Mouse (Mus musculus): Measurements from ENCODE around the gene Tuba4a.

The Tuba4a gene

DNA sequence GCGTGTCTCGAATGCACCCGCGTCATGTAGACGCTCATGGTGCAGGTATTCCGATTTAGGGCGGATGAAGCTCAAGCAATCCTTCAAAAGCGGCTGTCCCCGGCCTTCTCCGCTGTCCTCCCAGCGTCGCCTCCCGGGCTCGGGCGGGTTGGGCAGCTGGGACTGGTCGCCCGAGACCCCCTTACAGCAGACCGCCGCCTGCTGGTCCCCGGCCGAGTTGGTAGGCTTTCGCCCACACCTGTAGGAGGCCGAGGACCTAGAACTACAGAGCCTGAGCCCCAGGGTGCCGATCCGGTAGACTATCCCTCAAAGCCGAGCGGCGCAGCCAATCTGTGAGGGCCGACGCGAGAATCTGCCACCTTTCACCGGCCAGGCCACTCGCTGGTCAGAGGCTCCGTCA is at the start of gene Tuba4a:
Gene Tuba4a (minus strand): TSS at position 335 of the 400 bp plus-strand sequence.
- DNase-seq (ENCODE audit: low read depth), result no peak

GRCm38 (mm10) chr1:75264091-75264880 is 44.6 kb upstream of the Tuba4a start, which contains the start of gene Ptprn:
Gene Ptprn, minus strand, starts transcription at chr1:75264502.
- DNase-seq (ENCODE audit: low read depth), result no peak

- peak; percentile 61 for DNase-seq (ENCODE audit: low read depth)
Measured at GRCm38 (mm10) chr1:75262969-75263951, 43.6 kb upstream of the Tuba4a start.

GRCm38 (mm10) chr1:75261278-75261677 is 41.6 kb upstream of the Tuba4a start:
- DNase-seq (ENCODE audit: low read depth), result no peak

DNA sequence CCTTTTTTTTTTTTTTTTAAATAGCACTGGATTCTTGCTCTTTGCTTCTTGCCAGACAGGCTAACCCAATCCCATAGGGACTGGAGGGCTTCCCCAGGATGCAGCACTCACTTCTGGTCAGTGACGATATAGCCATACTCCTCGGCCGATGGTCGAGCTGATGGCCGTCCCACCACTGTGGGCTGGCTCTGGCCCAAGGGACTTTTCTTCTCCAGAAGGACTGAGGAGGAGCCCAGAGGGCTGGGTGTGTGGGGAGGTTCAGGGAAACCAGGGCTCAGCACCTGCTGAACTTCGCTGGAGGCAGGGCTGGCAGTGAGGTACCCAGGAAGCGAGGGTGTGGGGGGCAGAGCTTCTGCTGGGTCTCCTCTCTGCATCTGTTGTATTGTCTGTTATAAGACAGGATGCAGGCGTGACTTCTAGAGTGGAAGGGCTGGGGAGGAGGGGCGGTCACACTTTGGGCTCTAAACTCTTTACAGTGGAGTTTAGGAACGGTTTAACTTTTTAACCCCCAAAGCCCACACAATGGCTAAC is 35.9 kb upstream of the Tuba4a start:
- peak; percentile 10 for DNase-seq (ENCODE audit: low read depth)

- DNase-seq (ENCODE audit: low read depth), result no peak
Measured at GRCm38 (mm10) chr1:75254625-75255013, 35.0 kb upstream of the Tuba4a start.

DNA sequence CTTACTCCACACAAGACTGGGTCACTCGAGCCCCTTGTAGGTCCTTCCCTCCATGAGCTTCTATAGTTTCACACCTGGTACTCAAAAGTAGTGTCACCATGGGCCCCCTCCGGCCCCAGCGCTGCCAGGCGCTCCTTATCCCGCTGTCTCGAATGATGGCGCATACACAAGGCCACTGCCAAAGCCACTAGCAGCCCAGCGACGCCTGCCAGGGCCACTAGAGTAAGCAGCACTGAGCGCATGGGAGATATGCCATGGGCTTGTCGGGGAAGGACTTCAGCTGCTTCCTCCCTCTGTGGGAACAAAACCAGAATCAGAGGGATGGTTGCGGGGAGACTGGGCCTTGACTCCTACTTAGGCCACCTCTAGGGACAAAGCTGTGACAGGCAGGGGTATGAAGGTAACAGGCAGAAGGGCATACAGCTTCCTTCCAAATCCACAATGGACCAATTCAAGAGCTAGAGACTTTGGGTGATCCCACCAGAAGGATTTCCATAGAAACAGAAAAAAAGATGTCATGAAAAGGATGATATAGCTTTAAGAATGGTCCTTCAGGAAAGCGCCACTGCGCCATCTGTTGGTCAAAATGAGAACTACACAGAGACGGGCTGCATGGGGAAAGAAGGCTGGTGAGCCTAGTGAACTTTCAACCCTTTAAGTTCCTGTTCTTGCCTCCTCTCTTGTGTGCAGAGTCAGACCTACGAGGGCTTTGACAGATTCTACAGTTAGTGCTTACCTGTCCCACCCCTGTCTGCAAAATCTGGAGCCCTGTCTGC is 34.4 kb upstream of the Tuba4a start:
- peak; percentile 92 for DNase-seq (ENCODE audit: low read depth)

GRCm38 (mm10) chr1:75253029-75253428 is 33.4 kb upstream of the Tuba4a start:
- peak; percentile 30 for DNase-seq (ENCODE audit: low read depth)

- DNase-seq (ENCODE audit: low read depth), result peak; percentile 17
Measured at GRCm38 (mm10) chr1:75252308-75252707, 32.6 kb upstream of the Tuba4a start.

DNA sequence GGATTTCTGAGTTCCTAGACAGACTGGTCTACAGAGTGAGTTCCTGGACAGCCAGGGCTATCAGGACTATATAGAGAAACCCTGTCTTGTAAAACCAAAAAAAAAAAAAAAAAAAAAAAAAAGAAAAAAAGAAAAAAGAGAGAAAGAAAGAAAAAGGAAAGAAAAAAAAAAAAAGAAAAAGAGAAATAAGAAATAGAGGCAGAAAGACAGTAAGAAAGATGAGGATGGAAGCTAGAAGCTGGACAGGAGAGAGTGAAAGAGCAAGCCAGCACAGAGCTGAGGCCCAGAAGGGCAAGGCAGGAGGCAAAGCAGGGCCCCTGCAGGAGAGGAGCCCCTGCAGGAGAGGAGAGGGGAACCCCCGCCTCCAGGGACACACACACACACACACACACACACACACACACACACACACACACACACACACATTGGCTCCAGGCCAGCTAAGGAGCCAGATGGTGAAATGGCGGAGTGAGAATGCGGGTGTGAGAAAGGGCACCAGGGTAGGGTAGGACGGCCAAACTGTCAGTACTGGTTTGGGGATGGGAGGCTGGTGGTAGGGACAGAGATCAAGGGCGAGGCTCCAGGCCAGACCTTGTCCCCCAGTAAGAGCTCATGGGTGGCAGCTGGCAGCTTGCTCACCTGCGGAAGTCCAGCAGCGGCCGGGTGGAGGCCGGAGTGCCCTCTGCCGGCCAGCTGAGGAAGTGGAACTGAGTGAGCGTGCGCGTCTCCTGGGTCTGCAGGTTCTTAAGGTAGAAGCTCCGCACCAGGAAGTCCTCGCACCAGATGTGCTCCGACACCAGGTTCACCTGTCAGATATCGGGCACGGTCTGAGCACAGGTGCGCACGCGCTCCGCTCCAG is 31.7 kb upstream of the Tuba4a start:
- peak; percentile 94 for DNase-seq (ENCODE audit: low read depth)

DNA sequence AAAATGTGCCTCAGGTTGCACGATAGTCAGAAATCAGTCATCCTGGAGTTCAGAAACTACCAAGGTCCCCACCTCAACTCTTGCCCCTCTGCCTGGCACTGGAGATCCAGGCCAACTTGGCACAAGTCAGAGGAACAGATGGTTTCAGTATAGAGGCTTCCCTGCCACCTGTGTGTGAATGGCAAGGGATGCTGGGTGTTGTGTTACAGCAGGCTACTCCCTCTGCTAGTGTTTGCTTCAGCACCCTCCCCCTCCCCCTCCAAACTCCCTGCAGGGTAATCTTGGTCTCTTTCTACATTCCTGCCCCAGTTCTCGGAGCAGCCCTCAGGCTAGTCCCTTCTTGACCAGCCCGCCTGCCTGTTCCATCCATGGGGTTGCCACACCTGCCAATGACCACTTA is 30.8 kb upstream of the Tuba4a start:
- DNase-seq (ENCODE audit: low read depth), result no peak

- peak; percentile 75 for DNase-seq (ENCODE audit: low read depth)
Measured at GRCm38 (mm10) chr1:75248041-75248772, 28.5 kb upstream of the Tuba4a start.

DNA sequence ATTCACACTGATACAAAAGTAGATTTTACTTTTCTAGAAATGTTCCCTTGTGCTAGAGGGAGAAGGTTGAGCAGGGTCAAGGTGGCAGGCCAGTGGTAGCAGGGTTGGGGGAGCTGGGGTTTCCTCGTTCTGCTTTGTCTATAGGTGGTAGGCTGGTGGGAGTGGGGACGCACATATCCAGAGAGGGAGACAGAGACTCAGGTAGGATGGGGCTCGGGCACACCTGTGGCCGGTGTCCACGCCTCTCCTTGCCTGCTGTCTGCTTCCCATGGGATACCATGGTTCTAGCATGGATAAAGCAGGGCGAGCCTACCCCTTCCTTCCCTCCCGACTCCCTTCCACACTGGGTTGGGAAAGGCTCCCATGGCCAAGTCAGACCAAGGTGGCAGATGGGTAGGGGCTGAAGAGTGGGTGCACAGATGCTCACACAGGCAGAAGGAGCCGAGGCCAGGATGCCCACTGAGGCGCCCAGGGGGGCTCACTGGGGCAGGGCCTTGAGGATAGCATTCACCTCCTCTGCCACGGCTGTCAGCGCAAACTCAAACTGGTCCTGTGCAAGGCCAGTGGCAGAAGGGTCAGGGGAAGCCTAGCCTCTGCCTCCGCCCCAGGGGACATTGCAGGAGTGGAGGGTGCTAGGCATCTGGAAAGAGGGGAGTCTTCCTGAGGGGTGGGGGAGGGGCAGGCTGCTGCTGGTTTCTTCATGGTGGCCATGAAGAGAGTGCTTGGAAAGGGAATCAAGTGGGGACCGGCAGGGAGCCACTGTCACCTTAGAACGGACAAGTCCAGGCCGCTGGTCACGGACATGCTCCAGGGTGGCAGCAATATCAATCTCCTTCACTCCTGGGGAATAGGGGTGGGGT is 27.6 kb upstream of the Tuba4a start:
- DNase-seq (ENCODE audit: low read depth), result peak; percentile 7

GRCm38 (mm10) chr1:75244836-75245235 is 25.2 kb upstream of the Tuba4a start:
- peak; percentile 58 for DNase-seq (ENCODE audit: low read depth)

DNA sequence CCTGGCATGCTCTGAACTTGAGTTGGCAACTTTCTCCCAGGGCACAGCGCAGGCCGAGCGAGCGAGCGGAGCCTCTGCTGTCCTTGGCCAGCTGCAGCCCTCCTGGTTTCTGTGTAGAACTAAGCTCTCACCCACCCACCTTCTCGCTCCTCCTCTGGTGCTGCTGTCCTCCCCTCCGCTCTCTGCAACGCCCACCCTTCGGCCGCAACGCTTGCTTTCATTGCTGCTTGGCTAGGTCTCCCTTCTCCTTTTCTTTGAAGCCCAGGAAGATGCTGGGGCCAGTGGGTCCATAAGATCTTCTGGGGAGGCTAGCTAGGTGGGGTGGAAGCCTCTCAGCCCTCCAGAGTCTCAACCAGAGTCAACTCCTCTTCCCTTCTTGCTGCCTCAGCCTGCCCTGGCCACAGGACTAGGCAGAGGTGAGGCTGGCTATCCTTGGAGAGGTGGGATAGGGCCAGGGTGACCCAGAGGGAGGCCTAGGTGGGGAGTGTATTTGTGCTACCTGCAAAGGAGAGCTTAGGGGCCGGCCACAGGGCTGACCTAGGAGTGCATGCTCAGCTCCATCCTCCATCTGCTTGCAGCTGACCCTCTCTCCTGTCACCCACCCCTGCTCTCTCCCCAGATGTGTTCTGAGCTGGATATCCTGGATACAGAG is 24.6 kb upstream of the Tuba4a start:
- no peak for DNase-seq (ENCODE audit: low read depth)

- DNase-seq (ENCODE audit: low read depth), result no peak
Measured at GRCm38 (mm10) chr1:75243411-75243810, 23.7 kb upstream of the Tuba4a start.

GRCm38 (mm10) chr1:75239591-75239990 is 19.9 kb upstream of the Tuba4a start:
- peak; percentile 7 for DNase-seq (ENCODE audit: low read depth)
